Mouse (Mus musculus) lung, embryonic 14.5 days (tissue): ENCODE data around the gene Me1. TPM values are rescaled to one million over a fixed set of nuclear protein-coding genes. Genes with fewer than 3 reads are reported as not detected.

ENCODE experiments used
- ATAC-seq: fragments of 200-750 bp; cut with Nextera tagmentation; 2 replicates; pipeline ENCODE4 v1.8.0; 2017; ENCODE audit warnings: mild to moderate bottlenecking, moderate TSS enrichment, moderate library complexity; ENCODE audit not compliant: insufficient read depth
- DNase-seq: peaks from one replicate; pipeline ENCODE4 v3.0.0-alpha.2; 2015
- H3K27ac ChIP-seq: fragments of 300-500 bp; sonication (generic); 2 replicates; pipeline ENCODE4 v1.5.1; 2014; ENCODE audit warnings: low read depth, mild to moderate bottlenecking, moderate library complexity
- H3K27me3 ChIP-seq: fragments of 300-500 bp; sonication (generic); 2 replicates; pipeline ENCODE4 v1.6.1; 2014; ENCODE audit warnings: low read length, control low read depth; ENCODE audit not compliant: insufficient read depth
- H3K36me3 ChIP-seq: fragments of 300-500 bp; sonication (generic); 2 replicates; pipeline ENCODE4 v1.6.1; 2014; ENCODE audit warnings: control low read depth; ENCODE audit not compliant: insufficient read depth
- H3K4me1 ChIP-seq: fragments of 300-500 bp; sonication (generic); 2 replicates; pipeline ENCODE4 v1.6.1; 2014; ENCODE audit warnings: antibody characterized with exemption, control low read depth; ENCODE audit not compliant: insufficient read depth
- H3K4me2 ChIP-seq: fragments of 300-500 bp; sonication (generic); 2 replicates; pipeline ENCODE4 v1.6.1; 2014; ENCODE audit warnings: mild to moderate bottlenecking
- H3K4me3 ChIP-seq: fragments of 300-500 bp; sonication (generic); 2 replicates; pipeline ENCODE4 v1.5.1; 2014; ENCODE audit warnings: low read depth, low read length
- H3K9ac ChIP-seq: fragments of 300-500 bp; sonication (generic); 2 replicates; pipeline ENCODE4 v1.6.1; 2014
- H3K9me3 ChIP-seq: fragments of 300-500 bp; sonication (generic); 2 replicates; pipeline ENCODE4 v1.6.1; 2016; ENCODE audit warnings: low read depth, low read length, control low read depth
- CTCF ChIP-seq: IDR thresholded peaks from 2 replicates; pipeline ENCODE4 v1.5.1; 2016; ENCODE audit warnings: antibody characterized with exemption, low read depth
- WGBS: fragments of 180-500 bp; shearing (Covaris S2); extraction: QIAGEN DNeasy Blood & Tissue Kit; methylation state at CpG from one replicate; pipeline ENCODE4 v1.1.7; 2014; 5-methylcytosine and 5-hydroxymethylcytosine counted together
- polyA plus RNA-seq: library from polyadenylated mRNA; unstranded; fragments of >200 nt; fragmentation: Nextera tagmentation; extraction: Ambion mirVana; gene quantifications from 2 replicates; pipeline ENCODE4 v1.2.1, GENCODE M21; 2014

The Me1 gene
- polyA plus RNA-seq, 1 experiment from 2014 or later, result 27.4 TPM

GRCm38 (mm10) chr9:86571540-86572135 lies 124.1 kb downstream of the Me1 start, which contains the start of the genes Pgm3 and Rwdd2a:
Gene Pgm3 (minus strand): TSS chr9:86571842.
Gene Rwdd2a (plus strand): TSS chr9:86571991.
- peak within 1 kb of the TSS; percentile 97 for H3K4me2 ChIP-seq
- H3K36me3 ChIP-seq, result peaks cover 23% of the 10 kb centered on the region
- DNase-seq, result peak; percentile 97
- H3K9me3 ChIP-seq, result no peaks in the 10 kb centered on the region
- under 1% methylated on average over 59 of the region's 59 CpGs for WGBS
- 0 out of 2 replicates have a peak, but pooled peaks cover 3% of the 10 kb centered on the region for H3K4me1 ChIP-seq
- peak within 1 kb of the TSS; percentile 71 for H3K4me3 ChIP-seq
- H3K27ac ChIP-seq, result peak within 1 kb of the TSS; percentile 79
- peak; percentile 98 for ATAC-seq
- H3K27me3 ChIP-seq, result no peaks in the 10 kb centered on the region
- H3K9ac ChIP-seq, result peak within 1 kb of the TSS; percentile 68
- no peak for TF ChIP-seq CTCF

DNA sequence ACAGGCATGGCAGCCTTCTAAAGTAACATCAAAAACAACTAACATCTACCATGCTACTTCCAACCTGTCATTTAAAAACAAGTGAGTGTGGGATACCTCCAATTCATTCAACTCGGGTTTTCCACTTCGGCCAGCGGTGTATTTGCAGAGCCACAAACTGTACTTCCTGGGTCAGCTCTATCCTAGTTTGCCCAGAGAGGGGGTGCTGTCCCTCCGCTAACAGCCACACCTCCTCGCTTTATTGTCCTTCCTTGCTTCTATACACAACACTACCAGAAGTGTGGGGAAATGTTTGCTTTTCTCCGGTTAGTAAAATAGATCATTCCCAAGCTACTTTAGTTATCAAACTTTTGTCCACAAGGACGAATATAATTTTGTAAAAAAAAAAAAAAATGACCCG lies 124.8 kb downstream of the Me1 start:
- TF ChIP-seq CTCF, result no peak
- H3K4me2 ChIP-seq, result peak overlapping the region; percentile 97
- 3% methylated on average over 8 of the region's 8 CpGs for WGBS
- H3K4me1 ChIP-seq, result 0 out of 2 replicates have a peak, but pooled peaks cover 3% of the 10 kb centered on the region
- peak overlapping the region; percentile 71 for H3K4me3 ChIP-seq
- H3K36me3 ChIP-seq, result peaks cover 26% of the 10 kb centered on the region
- no peaks in the 10 kb centered on the region for H3K9me3 ChIP-seq
- peak; percentile 28 for DNase-seq
- peak overlapping the region; percentile 68 for H3K9ac ChIP-seq
- peak; percentile 19; the same call in 1 of the 2 replicates for ATAC-seq
- H3K27ac ChIP-seq, result no peak overlapping the region
- no peaks in the 10 kb centered on the region for H3K27me3 ChIP-seq

GRCm38 (mm10) chr9:86570261-86570890 lies 125.4 kb downstream of the Me1 start:
- ATAC-seq, result no peak
- no peak overlapping the region for H3K9ac ChIP-seq
- 78% methylated on average over 10 of the region's 10 CpGs for WGBS

DNA sequence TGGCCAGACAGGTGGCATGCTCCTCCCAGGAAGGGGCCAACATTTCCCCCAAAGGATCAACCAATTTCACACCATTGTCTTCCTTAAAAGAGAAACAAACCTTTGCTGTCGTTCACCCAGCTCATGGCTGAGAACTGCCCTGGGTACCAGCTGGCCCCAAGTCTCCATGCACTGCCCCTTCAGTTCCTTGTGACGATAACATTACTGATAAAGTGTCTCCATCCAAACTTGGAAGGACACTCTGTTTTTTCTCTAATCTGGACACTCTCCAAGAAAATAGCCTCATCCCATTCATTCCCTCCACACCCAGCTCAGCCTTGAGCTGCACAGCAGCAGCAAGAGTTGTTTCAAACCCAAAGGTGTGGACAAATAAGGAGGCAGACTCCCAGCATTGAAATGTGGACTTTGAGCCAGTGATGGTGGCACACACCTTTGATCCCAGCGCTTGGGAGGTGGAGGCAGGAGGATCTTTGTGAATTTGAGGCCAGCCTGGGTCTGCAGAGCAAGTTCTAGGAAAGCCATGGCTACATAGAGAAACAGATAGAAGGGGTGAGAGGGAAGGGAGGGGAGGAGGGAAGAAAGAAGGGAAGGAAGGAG lies 126.3 kb downstream of the Me1 start:
- H3K9me3 ChIP-seq, result no peaks in the 10 kb centered on the region
- H3K27ac ChIP-seq, result no peak overlapping the region
- 0 out of 2 replicates have a peak, but pooled peaks cover 3% of the 10 kb centered on the region for H3K4me1 ChIP-seq
- no peak overlapping the region for H3K4me3 ChIP-seq
- 61% methylated on average over 3 of the region's 3 CpGs for WGBS
- H3K4me2 ChIP-seq, result no peak overlapping the region
- H3K27me3 ChIP-seq, result no peaks in the 10 kb centered on the region
- H3K36me3 ChIP-seq, result peaks cover 40% of the 10 kb centered on the region
- TF ChIP-seq CTCF, result no peak
- ATAC-seq, result no peak
- no peak for DNase-seq
- no peak overlapping the region for H3K9ac ChIP-seq

More at GRCm38 (mm10) chr9:86570261-86570890, 125.4 kb downstream of the Me1 start:
- peaks cover 30% of the 10 kb centered on the region for H3K36me3 ChIP-seq
- 0 out of 2 replicates have a peak, but pooled peaks cover 3% of the 10 kb centered on the region for H3K4me1 ChIP-seq
- peak overlapping the region; percentile 97 for H3K4me2 ChIP-seq
- no peaks in the 10 kb centered on the region for H3K27me3 ChIP-seq
- H3K4me3 ChIP-seq, result peak overlapping the region; percentile 71
- no peak for TF ChIP-seq CTCF
- no peak for DNase-seq
- no peak overlapping the region for H3K27ac ChIP-seq
- no peaks in the 10 kb centered on the region for H3K9me3 ChIP-seq

- H3K4me2 ChIP-seq, result no peak overlapping the region
- DNase-seq (peak; percentile 30), ATAC-seq (peak; percentile 63)
- no peaks in the 10 kb centered on the region for H3K27me3 ChIP-seq
- TF ChIP-seq CTCF, result no peak
- WGBS, result 62% methylated on average over 3 of the region's 3 CpGs
- no peaks in the 10 kb centered on the region for H3K9me3 ChIP-seq
- no peak overlapping the region for H3K4me3 ChIP-seq
- H3K36me3 ChIP-seq, result peaks cover 84% of the 10 kb centered on the region
- no peaks in the 10 kb centered on the region for H3K4me1 ChIP-seq
- peak overlapping the region; percentile 66; the same call in 1 of the 2 replicates for H3K27ac ChIP-seq
- H3K9ac ChIP-seq, result no peak overlapping the region
Measured at GRCm38 (mm10) chr9:86560543-86560942, 135.2 kb downstream of the Me1 start.

- H3K9ac ChIP-seq, result no peak overlapping the region
- WGBS, result 89% methylated on average over 4 of the region's 4 CpGs
- no peaks in the 10 kb centered on the region for H3K4me1 ChIP-seq
- no peak overlapping the region for H3K4me2 ChIP-seq
- DNase-seq (no peak), ATAC-seq (no peak)
- no peaks in the 10 kb centered on the region for H3K9me3 ChIP-seq
- H3K27ac ChIP-seq, result no peak overlapping the region
- peaks cover 71% of the 10 kb centered on the region for H3K36me3 ChIP-seq
- H3K4me3 ChIP-seq, result no peak overlapping the region
- no peak for TF ChIP-seq CTCF
- no peaks in the 10 kb centered on the region for H3K27me3 ChIP-seq
Measured at GRCm38 (mm10) chr9:86554641-86555040, 141.1 kb downstream of the Me1 start.

- DNase-seq (no peak), ATAC-seq (no peak)
- Histone ChIP-seq H3K27ac (no peak overlapping the region), H3K9me3 (no peaks in the 10 kb centered on the region), H3K27me3 (no peaks in the 10 kb centered on the region), H3K4me1 (no peaks in the 10 kb centered on the region), H3K4me3 (no peak overlapping the region), H3K9ac (no peak overlapping the region), H3K4me2 (no peak overlapping the region), H3K36me3 (peaks cover 69% of the 10 kb centered on the region)
- 83% methylated on average over 9 of the region's 9 CpGs for WGBS
- TF ChIP-seq CTCF, result no peak
Measured at GRCm38 (mm10) chr9:86553886-86554285, 141.9 kb downstream of the Me1 start.
